Mouse (Mus musculus): Measurements from ENCODE around the gene Xpot.

- no peak for TF ChIP-seq POLR2A (IDR thresholded peaks at IDR 0.05; ENCODE audit: low read depth, low read length)
- TF ChIP-seq CTCF (conservative IDR thresholded peaks at IDR 0.05; ENCODE audit: insufficient read depth, insufficient read length, low read depth, low read length) = no peak
Measured at GRCm38 (mm10) chr10:121636276-121636675, 10.1 kb upstream of the Xpot start.
